Mouse (Mus musculus): Measurements from ENCODE around the gene Paqr6. TPM values are rescaled to one million over a fixed set of nuclear protein-coding genes. Genes with fewer than 3 reads are reported as not detected.
A peak's percentile ranks its signal among the peaks of the same experiment; 100 is the strongest.
"Not testable (repeated sequence)": the region's sequence is repeated elsewhere in the genome, so short reads cannot be mapped to it uniquely, and the experiment has no call there.

The Paqr6 gene
- total RNA-seq, 4 experiments from 2014 or later: 16.8 to 25.2 (median 19.3) TPM

DNA sequence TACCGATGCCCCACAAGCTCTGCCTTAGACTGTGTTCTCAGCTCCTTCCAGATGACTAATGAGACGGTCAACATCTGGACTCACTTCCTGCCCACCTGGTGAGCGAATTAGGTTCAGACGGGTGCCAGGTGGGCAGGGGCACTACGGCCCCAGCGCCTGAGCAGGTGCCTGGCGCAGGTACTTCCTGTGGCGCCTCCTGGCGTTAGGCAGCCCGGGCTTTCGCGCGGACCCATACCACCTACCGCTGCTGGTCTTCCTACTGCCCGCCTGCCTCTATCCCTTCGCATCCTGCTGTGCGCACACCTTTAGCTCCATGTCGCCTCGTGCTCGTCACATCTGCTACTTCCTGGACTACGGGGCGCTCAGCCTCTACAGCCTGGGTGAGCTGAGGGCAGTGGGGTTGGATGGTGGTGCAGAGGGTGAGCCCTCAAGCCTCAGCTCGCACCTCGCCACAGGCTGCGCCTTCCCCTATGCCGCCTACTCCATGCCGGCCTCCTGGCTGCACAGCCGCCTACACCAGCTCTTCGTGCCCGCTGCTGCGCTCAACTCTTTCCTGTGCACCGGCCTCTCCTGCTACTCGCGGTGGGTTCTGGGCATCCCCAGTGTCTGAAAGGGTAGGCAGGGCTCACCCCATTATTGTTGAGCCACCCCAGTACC, 1.4 kb downstream of the Paqr6 start:
- DNase-seq (ENCODE audit: low spot score in 2 of 2): no peak

DNA sequence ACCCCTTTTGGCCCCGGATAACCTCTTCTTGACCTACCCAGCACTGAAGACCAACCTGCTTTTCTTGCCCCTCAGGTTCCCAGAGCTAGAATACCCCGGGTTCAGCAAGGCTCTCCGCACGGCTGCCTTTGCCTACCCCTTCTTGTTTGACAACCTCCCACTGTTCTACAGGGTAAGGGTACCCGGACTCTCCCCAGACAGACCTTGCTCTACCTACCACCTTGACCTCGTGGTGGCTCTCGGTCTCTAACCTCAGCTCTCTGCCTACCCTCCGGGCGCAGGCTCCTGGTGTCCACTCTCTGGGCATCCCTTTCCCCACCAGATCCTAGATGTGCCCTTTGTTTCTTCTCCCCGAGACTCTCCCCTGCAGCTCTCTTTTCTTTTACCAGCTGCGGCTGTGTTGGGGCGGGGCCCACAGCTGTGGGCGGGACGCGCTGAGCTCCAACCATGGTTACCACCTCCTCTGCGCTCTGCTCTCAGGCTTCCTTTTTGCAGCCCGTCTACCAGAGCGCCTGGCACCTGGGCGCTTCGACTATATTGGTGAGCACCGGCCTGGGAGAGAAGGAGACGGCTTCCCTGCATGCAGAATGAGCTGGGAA, 2.5 kb downstream of the Paqr6 start:
- peak in 1 of 2 experiments; percentile 54 for DNase-seq (ENCODE audit: low spot score in 2 of 2)

DNA sequence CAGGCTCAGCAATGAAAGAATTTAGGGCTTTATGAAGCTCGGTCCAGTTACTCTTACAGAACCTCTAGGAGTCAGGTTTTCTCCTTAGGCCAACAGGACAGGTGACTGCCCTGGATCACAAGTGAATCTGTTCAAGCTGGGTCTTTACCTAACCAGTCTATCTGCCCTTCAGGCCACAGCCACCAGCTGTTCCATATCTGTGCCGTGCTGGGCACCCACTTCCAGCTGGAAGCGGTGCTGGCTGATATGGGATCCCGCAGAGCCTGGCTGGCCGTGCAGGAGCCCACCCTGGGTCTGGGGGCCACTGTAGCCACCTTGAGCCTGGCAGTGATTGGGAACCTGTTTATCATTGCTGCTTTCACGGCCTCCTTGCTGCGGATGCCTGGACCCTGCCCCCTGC, 3.1 kb downstream of the Paqr6 start:
- DNase-seq (ENCODE audit: low spot score in 2 of 2): not testable (repeated sequence)

DNA sequence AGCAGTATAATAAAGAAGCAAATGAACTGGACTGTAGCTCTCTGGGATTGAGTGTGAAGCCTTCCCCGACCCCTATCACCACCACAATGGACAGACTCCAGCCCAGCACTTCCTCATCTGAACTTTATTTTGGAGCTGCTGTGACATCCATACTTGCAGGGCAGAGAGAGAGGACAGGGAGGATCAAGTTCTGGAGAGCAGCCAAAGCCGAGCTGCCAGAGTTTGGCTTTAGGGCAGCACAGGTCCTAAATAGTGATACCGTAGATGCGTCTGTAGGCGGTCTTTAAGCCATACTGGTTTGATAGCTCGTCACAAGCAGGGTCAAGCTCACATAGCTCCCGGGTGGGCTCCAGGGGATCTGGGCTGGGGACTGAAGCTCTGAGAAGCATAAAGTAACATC, 4.1 kb downstream of the Paqr6 start:
- not testable (repeated sequence) for DNase-seq (ENCODE audit: low spot score in 2 of 2)

DNA sequence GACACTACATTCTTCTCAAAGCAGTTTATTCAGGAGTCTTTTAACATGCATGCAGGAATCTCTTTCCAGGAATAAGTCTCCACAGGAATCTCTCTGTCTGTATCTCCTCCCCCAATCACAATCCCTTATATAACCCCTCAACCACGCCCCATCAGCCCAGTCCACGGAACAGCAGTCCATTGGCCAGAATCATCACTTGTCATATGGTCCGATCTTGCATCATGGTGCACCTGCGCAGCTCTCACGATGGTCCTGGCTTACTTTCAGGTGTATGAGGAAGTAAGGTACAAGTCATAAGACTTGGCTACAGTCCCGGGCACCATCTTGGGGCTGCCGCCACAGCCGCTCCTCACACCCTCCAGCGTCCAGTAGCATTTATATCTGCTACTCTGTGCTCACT, 8.3 kb downstream of the Paqr6 start, which contains the start of gene Bglap3:
Gene Bglap3 (minus strand): TSS at position 101 of the 400 bp plus-strand sequence.
- DNase-seq (ENCODE audit: low spot score in 2 of 2): not testable (repeated sequence)

DNA sequence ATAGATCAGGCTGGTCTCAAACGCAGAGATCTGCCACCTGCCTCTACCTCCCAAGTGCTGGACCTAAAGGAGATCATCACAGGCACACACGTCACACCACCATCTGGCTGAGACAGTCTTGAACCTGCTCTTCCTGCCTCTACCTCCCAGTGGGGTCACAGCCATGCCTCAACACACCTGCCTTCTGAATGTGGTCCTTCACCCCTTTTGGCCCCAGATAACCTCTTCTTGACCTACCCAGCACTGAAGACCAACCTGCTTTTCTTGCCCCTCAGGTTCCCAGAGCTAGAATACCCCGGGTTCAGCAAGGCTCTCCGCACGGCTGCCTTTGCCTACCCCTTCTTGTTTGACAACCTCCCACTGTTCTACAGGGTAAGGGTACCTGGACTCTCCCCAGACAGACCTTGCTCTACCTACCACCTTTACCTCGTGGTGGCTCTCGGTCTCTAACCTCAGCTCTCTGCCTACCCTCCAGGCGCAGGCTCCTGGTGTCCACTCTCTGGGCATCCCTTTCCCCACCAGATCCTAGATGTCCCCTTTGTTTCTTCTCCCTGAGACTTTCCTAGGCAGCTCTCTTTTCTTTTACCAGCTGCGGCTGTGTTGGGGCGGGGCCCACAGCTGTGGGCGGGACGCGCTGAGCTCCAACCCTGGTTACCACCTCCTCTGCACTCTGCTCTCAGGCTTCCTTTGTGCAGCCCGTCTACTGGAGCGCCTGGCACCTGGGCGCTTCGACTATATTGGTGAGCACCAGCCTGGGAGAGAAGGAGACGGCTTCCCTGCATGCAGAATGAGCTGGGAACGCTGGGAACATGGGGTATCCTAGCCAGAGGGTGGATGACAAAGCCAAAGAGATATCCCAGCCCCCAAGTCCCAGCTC, 11.6 kb downstream of the Paqr6 start:
- not testable (repeated sequence) for DNase-seq (ENCODE audit: low spot score in 2 of 2)

DNA sequence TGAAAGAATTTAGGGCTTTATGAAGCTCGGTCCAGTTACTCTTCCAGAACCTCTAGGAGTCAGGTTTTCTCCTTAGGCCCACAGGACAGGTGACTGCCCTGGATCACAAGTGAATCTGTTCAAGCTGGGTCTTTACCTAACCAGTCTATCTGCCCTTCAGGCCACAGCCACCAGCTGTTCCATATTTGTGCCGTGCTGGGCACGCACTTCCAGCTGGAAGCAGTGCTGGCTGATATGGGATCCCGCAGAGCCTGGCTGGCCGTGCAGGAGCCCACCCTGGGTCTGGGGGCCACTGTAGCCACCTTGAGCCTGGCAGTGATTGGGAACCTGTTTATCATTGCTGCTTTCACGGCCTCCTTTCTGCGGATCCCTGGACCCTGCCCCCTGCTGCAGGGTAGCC, 12.3 kb downstream of the Paqr6 start:
- not testable (repeated sequence) for DNase-seq (ENCODE audit: low spot score in 2 of 2)

DNA sequence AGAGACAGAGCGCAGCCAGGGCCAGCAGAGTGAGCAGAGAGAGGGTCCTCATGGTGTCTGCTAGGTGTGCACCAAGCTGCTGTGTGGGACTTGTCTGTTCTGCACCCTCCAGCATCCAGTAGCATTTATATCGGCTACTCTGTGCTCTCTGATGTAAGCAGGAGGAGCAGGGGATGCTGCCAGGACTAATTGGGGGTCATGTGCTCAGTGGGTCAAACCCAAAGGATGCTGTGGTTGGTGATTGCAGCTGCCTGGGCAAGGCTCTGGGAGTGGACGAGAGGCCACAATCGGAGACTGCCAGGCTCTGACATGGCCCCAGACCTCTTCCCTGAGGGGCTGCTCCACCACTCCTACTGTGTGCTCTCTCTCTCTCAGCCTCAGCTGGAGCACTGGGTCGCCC, 14.2 kb downstream of the Paqr6 start, which contains the start of gene Bglap2:
Gene Bglap2 (minus strand): TSS at position 101 of the 400 bp plus-strand sequence.
- DNase-seq (ENCODE audit: low spot score in 2 of 2): not testable (repeated sequence)

DNA sequence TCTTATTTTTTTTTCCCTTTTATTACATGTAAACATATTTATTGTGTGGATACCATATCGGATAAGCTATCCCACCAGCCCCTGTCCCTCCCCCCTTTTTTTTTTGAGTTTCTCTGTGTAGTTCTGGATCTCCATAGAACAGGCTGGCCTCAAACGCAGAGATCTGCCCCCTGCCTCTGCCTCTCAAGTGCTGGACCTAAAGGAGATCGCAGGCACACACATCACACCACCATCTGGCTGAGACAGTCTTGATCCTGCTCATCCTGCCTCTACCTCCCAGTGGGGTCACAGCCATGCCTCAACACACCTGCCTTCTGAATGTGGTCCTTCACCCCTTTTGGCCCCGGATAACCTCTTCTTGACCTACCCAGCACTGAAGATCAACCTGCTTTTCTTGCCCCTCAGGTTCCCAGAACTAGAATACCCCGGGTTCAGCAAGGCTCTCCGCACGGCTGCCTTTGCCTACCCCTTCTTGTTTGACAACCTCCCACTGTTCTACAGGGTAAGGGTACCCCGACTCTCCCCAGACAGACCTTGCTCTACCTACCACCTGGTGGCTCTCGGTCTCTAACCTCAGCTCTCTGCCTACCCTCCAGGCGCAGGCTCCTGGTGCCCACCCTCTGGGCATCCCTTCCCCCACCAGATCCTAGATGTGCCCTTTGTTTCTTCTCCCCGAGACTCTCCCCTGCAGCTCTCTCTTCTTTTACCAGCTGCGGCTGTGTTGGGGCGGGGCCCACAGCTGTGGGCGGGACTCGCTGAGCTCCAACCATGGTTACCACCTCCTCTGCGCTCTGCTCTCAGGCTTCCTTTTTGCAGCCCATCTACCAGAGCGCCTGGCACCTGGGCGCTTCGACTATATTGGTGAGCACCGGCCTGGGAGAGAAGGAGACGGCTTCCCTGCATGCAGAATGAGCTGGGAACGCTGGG, 17.3 kb downstream of the Paqr6 start:
- DNase-seq (ENCODE audit: low spot score in 2 of 2): not testable (repeated sequence)

DNA sequence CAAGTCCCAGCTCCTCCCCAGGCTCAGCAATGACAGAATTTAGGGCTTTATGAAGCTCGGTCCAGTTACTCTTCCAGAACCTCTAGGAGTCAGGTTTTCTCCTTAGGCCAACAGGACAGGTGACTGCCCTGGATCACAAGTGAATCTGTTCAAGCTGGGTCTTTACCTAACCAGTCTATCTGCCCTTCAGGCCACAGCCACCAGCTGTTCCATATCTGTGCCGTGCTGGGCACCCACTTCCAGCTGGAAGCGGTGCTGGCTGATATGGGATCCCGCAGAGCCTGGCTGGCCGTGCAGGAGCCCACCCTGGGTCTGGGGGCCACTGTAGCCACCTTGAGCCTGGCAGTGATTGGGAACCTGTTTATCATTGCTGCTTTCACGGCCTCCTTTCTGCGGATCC, 18.0 kb downstream of the Paqr6 start:
- not testable (repeated sequence) for DNase-seq (ENCODE audit: low spot score in 2 of 2)

DNA sequence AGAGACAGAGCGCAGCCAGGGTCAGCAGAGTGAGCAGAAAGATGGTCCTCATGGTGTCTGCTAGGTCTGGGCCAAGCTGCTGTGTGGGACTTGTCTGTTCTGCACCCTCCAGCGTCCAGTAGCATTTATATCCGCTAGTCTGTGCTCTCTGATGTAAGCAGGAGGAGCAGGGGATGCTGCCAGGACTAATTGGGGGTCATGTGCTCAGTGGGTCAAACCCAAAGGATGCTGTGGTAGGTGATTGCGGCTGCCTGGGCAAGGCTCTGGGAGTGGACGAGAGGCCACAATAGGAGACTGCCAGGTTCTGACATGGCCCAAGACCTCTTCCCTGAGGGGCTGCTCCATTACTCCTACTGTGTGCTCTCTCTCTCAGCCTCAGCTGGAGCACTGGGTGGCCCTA, 20.0 kb downstream of the Paqr6 start, which contains the start of gene Bglap:
Gene Bglap (minus strand): TSS at position 101 of the 400 bp plus-strand sequence.
- DNase-seq (ENCODE audit: low spot score in 2 of 2): no peak

DNA sequence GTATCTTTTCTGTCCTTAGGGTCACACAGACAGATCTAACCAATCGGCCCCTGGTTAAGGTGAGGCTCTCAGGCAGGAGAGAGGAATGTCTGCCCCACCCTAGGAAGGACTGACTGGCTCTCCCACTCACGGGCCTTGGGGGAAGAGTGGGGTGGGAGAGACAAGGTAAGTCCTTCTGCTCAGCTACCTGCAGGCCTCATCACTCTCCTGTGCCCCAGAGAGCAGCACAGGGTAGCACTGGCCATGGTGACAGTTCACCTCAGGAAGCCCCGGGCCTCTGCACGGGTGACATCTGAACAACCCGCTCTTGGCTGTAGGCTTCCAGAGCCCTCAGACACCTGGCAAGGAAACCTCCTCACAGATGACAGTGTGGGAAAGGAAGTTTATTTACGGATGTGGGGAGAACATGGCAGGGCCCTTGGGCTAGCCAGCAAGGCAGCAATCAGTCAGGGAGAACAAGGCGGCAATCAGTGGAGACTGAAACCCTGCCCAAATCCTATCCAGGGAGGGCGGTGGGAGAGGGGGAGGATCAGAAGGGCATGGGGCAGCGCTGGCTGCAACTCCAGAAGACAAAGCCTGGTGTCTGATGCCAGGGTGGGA, 29.5 kb downstream of the Paqr6 start:
- no peak for DNase-seq (ENCODE audit: low spot score in 2 of 2)

DNA sequence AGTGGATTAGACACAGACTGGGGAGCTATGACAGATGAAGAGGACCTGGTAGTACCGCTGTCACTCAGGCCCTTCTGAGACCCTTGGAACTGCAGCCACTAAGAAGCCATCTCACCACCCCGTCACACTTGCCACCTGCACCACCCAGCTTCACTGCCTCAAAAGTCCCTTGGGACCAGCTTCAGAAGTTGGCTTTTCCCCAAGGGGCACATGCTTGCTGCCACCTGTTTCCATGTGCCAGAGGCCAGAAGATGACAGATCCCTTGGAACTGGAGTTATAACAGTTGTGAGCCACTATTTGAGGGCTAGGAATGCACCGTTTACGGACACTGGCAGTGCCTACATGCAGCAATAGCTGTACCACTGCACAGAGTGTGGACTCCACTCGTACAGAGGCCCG, 30.9 kb downstream of the Paqr6 start:
- DNase-seq (ENCODE audit: low spot score in 2 of 2): no peak

DNA sequence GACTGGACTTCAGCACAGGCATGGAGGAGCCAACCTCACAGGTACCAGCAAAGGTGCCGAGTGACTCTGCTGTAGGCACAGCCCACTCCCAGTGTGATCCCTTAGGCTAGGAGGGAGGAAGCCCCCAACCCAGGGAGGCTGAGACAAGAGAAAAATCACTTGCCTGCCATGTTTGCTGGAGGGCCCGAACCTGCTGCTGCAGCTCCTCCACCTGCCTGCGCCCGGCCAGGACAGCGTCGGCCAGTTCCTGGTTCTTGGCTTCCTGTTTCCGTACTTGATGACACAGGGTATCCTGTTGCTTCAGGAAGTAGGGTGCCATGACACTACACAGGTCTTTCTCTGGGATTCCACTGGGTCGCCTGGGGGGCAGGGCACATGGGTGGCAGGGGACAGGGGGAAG, 31.4 kb downstream of the Paqr6 start:
- no peak for DNase-seq (ENCODE audit: low spot score in 2 of 2)

DNA sequence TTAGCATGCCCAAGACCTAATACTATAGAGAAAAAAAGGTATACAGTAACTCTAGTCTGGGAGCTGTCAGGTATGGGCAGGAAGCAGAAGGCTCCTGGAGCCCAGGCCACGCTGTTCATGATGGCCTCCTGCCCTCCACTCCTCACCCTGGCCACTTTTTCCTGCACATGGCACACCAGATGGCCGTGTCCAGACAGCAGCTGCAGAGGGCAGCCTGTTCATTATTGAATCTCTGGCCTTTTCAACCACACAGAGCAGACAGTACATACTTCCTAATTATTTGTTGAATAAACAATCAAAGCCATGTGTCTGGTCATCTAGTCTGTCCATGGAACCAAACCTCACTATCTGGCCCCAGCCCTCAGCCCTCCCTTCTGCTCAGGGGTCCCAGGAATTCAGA, 34.3 kb downstream of the Paqr6 start:
- no peak for DNase-seq (ENCODE audit: low spot score in 2 of 2)

DNA sequence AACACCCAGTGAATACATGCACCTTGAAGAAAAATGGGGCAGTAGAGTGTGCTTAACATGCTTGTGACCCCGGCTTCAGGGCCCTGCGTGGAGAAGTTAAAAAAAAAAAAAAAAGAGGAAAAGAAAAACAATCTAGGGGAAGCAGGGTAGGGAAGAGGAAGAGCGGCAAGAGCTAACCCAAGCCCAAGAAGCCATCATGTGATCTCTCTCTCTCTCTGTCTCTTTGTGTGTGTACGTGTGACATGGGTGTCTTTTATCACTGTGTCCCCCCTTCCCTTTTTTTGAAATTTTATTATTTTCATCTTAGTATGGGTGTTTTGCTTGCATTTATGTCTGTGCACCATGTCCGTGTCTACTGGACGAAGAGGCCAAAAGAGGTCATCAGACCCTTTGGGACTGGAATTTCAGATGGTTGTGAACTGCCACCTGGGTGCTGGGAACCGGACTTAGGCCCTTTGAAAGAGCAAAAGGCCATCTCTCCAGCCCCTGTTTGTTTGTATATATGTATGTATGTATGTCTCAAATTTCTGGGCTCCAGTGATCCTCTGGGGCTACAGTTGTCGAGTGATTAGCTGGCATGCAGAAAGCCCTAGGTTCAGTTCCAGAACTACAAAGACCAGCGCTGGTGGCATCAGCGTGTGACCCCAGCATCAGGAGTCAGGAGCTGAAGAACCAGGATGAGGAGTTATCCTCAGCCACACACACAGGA, 39.3 kb downstream of the Paqr6 start:
- no peak for DNase-seq (ENCODE audit: low spot score in 2 of 2)

DNA sequence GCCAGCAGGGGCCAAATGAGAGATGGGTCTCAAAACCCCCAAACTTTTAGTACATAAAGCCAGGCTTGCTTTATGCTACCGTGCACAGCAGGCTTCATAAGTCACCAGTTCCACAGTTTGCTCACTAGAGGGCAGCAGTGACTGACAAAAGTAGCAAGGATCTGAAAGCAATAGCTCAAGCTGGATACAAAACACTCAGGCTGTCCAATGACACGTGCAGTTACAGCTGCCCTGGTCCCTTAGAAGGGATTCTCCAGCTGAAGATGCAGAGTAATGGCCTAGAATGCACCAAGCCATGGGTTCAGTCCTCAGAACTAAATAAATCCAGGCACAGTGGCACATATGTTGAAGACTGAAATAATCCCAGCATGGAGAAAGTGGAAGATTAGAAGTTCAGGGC, 42.7 kb downstream of the Paqr6 start:
- DNase-seq (ENCODE audit: low spot score in 2 of 2): peak; percentile 54 to 71

DNA sequence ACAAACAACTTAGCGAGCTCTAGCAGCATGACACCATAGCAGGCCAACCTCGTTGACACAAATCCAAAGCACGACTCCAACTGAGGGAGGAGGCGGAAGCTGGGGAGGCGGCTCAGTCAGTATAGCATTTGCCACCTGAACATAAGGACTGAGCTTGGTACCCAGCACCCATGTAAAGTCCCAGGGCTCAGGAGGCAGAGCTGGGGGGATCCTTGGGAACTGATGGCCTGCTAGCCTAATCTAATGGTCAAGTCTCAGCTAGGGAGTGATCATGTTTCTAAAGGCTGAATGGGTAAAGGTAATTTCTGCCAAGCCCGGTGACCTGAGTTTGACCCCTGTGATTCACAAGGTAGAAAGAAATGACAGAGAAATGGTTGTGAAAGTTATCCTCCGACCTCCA, 43.1 kb downstream of the Paqr6 start:
- DNase-seq (ENCODE audit: low spot score in 2 of 2): no peak

DNA sequence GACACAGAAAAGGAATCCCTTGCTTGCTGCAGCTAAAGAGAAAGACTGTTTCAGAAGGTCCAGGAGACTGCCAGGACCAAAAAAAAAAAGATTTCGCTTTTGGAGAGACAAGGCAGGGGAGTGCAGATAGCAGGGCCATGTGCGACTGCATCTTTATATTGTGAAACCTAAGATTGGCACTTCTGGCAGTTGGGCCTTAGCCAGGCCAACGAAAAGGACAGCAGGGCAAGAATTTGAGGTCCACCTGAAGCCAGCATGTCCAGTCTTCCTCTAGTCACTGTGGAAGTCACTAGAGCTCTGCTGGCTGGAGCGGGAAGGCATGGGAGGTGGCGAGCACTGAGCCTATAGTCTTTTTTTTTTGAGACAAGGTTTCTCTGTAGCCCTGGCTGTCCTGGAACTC, 44.6 kb downstream of the Paqr6 start:
- DNase-seq (ENCODE audit: low spot score in 2 of 2): no peak
